Mouse (Mus musculus): ENCODE data around the gene Kpna3. TPM values are rescaled to one million over a fixed set of nuclear protein-coding genes. Genes with fewer than 3 reads are reported as not detected.
"Not testable (repeated sequence)": the region's sequence is repeated elsewhere in the genome, so short reads cannot be mapped to it uniquely, and the experiment has no call there.

Gene Kpna3
- total RNA-seq, 2 experiments from 2014 or later, result 71.0 to 78.0 TPM

DNA sequence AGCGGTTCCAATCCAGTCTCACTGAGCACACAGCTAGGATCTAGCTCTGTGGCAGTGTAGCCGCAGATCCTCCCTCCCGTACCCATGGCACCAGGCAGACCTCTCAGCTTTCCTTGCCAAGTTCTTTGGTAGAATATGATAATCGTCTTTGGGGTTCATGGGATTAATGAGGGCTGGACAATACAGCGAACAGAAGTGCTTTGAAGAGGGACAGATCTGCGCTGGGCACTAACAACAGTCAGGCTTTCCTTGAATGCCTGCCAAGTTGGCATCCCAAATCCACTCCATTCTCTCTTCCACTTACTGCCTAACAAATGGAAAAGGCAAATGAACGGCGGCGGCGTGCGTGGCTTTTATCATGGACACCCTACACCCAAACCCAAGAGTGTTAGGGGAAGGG, 109.1 kb downstream of the Kpna3 start:
- intact Hi-C loops (cut with DNase I; ENCODE audit: low total_unique reads), result loop anchor here (5.0 kb wide), 1 partner anchor 167 kb away; no protein-coding TSS in a partner anchor
- no peak for DNase-seq

DNA sequence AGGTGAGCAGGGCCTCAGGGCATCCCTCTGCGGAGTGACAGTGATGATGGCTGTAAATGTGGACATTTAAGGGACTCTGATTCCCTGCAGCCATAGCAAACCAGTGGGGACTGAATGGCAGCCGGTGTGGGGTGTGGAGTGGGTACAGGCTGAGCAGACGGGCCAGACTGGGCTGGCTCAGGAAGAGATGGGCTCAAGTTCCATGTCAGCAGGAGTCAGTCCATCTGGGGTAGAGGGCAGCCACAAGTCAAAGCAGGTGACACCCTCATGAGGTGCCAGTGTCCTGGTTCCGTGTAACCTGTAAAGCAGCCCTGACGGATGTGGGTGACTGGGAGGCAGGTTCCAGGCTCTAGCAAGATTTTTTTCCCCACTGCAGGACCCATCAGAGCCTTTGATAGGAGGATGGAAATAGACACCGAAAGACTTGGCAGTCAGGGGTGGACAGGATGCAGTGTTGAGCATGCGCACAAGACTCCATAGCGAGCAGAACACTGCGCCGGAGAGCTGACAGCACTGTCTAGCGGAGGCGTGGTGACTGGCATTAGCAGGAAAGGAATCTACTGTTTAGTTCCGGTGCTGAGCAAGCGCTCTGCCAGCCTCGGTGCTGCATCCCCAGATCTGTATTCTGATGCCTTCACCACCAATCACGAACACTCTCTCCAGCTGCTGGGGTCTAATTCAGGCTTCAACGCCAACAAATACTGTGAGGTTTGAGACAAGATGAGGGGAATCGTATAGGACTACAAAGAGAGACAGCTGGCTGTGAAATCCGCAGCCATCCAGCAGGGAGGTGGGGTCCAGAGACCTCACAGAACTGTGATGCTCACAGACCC, 111.8 kb downstream of the Kpna3 start:
- intact Hi-C loops (cut with DNase I; ENCODE audit: low total_unique reads), result no loop called here
- peak; percentile 80 for DNase-seq

DNA sequence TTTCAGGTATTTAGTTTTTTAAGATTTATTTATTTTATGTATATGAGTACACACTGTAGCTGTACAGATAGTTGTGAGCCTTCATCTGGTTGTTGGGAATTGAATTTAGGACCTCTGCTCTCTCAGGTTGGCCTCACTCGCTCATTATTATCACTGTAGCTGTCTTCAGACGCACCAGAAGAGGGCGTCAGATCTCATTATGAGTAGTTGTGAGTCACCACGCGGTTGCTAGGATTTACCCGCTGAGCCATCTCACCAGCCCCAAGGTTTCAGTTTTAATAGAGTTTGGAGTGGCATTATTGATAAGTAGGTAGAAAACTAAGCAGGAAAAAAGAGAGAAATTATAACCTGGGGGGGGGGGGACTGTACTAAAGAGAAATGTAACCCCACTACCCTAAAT, 112.7 kb downstream of the Kpna3 start:
- intact Hi-C loops (cut with DNase I; ENCODE audit: low total_unique reads); DNase-seq: not testable (repeated sequence)

DNA sequence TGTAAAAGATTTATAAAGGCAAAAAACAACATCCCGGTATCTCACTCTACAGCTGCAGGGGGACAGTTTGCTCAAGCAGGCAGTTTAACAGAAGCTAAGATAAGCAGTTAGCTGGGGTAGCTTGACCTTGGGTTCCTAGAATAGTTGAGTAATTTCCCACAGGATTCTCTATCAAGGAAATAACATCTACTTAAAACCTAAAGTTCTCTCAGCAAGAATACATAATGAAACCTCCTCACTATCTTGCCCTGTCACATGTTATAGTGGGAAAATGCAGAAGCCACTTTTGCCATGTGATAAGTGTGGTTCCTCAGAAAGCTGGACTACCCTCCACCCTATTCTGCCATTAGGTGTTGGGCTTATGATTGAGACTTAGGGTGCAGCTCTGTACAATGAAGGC, 116.9 kb downstream of the Kpna3 start:
- no peak for DNase-seq
- intact Hi-C loops (cut with DNase I; ENCODE audit: low total_unique reads), result no loop called here

DNA sequence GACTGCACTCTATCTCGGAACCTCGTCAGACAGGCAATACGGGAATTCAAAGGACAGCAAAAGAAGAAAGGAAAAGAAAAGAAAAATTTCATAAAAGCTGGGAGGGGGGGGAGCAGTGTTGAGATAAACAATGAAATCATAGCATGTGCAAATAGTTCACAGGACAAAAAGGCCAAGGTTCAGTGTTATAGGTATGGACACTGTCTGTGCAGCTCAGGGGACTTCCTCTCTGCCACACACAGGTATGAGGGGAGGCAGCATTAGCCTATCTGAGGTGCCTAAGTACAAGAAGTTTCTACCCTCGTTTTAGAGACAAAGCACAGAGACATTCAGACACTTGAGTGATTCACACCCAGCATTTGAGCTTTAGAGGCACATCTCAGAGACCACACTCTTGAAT, 118.5 kb downstream of the Kpna3 start:
- DNase-seq, result no peak
- intact Hi-C loops (cut with DNase I; ENCODE audit: low total_unique reads), result no loop called here

DNA sequence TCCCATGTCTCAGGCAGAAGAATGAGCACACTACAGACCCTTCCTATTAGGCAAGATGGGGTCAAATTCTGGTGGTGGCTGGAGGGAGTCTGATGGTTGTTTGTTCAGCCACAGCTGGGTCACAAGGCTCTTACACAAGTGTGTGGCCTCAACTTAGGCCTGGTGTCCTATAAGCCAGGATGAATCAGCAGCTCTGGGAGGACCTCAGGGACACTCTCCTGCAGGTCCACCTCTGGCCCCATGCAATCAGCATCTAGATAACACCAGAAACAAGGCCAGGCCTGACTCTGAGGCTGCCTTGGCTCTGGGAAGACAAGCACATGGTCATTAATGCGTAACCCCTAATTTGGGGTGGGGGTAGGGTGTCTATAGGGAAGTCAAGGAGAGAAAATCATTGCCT, 118.9 kb downstream of the Kpna3 start:
- intact Hi-C loops (cut with DNase I; ENCODE audit: low total_unique reads), result no loop called here

DNA sequence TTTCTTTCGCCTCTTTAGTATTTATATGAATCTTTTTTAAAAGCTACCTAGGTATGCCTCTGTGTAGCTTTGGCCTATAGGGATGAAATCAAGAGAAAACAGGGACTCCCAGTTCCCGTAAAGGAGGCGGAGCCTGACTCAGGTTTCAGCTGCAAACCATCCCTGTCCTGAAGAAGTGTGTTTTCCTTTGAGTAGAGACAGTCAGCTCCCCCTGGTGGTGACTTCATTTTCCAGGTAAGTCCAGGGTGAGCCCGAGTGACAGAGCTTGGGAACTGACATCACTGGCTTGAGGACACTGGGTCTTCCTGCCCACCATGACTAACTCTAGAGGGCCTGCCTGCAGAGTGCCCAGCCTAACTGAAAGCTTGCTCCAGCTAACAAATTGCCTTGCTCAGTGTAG, 122.8 kb downstream of the Kpna3 start:
- intact Hi-C loops (cut with DNase I; ENCODE audit: low total_unique reads), result no loop called here
- DNase-seq, result peak; percentile 29

More for the DNA sequence above, 118.9 kb downstream of the Kpna3 start:
- no peak for DNase-seq

Other genes starting within 250 kb of the Kpna3 start
- gene Sgcg, start 181.4 kb downstream of the Kpna3 start, total RNA-seq (2021), result 100 to 1,000 TPM; 158 to 177 TPM
- gene Arl11, start 130.1 kb downstream of the Kpna3 start, total RNA-seq (2021), result under 1 TPM; 0.49 to 0.80 TPM
- gene Ebpl, start 79.4 kb downstream of the Kpna3 start, total RNA-seq (2021), result 1 to 10 TPM; 1.8 to 1.9 TPM
- 10 to 100 TPM; 38.7 to 47.8 TPM for gene Spryd7, start 117.0 kb upstream of the Kpna3 start, total RNA-seq (2021)
- 10 to 100 TPM in 1 of 2 experiments, 1 to 10 TPM in 1; 8.0 to 15.8 TPM for gene Trim13, start 158.4 kb upstream of the Kpna3 start, total RNA-seq (2021)
- gene Kcnrg, start 167.6 kb upstream of the Kpna3 start, total RNA-seq (2021), result under 1 TPM; 0.16 to 0.27 TPM

Data from gastrocnemius, postnatal 14 days (tissue).